Mouse (Mus musculus) 416B (cell line): Measurements from ENCODE around the gene Cnn2.

Experiments used
- DNase-seq: peaks from one replicate; pipeline ENCODE4 v3.0.0; 2011; ENCODE audit warnings: low read depth

Cnn2 gene

DNA sequence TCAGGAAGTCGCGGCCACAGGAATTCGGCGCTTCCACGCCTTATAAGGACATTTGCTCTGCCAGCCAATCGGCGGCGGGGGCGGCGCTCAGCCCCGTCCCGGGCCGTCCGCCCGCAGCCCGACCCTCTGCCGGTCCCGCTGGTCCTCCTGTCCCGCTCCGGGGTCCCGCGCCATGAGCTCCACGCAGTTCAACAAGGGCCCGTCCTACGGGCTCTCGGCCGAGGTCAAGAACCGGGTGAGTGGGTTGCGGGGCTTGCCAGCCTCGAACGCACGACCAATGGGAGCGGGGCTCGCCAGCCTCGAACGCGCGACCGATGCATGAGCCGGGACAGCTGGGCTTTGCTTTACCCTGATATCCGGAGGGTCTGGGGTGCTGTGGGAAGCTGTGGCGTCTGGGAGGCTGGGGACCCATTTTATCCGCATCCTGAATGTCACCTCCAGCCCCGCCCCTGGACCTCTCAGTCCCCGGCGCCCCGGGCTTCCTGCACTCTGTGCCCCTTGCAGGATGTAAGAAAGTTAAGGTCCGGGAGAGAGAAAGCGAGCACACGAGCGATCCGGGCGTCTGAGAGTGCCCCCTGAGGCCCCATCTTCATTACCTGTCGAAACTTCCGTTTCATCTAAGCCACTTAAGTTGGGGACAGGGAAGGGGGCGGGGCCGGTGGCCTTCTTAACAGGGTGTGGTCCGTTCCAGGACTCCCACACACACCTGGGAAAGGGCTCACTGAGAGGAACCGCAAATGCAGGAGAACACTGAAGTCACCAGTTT, at the start of gene Cnn2:
TSS of gene Cnn2 (plus strand) at position 79 of the 766 bp plus-strand sequence.
- peak; percentile 50 for DNase-seq

DNA sequence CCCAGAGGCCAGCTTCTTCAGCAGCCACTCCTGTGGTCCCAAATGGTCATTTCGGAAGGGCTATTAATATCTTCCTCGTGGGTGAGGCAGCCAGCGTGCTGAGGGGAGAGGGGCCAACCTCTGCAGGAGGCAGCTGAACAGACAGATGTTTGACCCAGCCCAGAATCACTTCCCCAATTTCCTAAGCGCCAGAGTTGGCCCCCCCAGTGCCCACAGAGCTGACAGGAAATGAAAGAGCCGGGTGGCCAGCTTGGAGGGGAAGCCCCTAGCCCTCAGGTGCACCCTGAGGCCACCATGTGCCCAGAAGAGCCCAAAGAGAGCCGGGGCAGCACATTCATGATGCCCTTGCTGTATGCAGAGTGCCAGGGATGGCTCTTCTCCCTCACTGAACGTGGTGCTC, 47.6 kb upstream of the Cnn2 start:
- peak; percentile 88 for DNase-seq

DNA sequence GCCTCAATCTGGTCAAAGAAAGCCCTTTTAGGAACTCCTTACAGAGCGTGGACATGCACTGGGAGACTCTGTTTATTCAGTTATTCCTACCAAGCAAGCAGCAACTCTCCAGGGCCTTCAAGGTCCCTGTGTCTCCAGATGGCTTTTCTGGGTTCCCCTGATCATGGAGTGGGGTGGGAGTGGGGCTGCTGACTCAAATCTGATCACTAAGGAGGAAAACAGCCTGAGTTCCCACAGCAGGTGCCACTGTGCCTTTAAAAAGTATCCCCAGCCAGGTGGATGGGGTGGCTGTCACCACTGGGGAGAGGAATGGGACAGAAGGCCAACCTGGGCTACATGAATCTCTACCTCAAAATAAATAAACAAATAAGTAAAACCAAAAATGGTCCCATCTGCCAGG, 45.4 kb upstream of the Cnn2 start:
- no peak for DNase-seq

DNA sequence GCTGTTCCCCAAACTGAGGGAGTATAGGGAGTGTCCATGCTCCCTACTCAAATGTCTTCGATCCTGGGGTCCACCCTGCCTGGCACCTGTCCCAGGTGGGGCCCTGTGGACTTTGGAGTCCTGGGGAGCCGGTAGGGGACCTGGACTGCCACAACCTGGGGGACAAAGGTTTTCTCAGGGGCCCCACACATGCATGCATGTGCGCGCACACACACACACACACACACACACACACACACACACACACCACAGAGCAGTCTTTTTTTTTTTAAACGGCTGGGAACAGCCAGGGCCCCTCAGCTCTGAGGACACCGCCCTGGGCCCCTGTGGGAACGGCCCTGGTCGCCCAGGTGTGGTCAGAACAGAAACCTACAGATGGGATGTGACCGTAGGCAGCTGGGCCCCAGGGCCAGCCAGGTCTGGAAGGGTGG, 44.9 kb upstream of the Cnn2 start:
- DNase-seq: no peak

DNA sequence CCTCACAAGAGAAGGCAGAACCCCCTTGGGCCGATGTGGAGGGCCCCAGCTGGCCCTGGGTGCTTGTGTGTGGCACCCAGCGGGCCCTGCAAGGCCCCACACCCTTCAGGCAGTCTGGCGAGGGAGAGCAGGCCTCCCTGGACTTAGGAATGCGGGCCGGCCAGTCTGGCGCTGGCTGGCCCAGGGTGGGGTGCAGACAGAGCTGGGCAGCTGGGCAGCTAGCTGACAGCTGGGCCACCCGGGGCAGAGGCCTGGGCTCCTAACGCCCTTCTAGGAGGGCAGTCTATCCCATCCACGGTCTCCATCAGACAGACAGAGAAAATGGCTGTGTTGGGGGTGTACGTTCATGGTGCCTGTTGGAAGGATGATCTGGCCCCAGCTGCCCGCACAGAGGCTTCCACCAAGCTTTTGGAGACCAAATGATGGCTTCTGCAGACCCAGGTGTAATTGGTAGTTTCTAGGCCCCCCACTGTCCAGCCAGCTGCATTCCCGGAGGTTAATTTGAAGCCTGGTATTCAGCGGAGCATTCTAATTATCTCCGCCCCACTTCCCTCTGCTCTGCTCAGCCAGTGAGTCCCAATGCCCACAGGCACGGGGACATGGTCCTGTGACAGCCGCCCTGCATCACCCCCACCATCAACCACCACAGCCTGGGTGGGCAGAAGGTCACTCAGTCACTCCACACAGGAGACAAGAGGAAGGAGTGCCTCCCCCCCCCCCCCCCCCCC, 42.7 kb upstream of the Cnn2 start:
- no peak for DNase-seq

DNA sequence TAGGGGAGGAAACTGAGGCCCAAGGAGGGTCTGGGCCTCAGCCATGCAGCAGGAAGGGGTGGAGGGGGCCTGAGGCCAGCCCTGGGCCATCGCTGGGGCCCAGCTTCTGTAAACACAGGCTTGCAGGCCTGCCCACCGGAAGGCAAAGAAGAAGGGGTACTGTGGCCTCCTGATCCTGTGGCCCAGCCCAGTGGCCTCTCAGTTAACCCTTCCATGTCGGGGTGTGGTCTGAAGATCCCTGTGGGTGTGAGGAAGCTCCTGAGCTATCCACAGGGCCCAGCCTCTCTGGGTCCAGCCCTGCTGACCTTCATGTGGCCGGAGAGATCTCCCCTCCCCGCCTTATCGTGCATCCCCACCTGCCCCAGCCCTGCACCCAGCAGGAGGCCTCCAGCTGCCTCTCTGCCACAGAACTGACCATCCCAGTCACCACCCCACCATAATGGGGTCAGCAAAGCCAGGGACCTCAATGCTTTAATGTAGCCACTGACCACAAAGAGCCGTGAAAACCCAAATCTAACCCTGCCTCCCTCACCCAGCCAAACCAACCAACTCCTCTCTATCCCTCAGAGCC, 41.5 kb upstream of the Cnn2 start:
- DNase-seq: no peak

DNA sequence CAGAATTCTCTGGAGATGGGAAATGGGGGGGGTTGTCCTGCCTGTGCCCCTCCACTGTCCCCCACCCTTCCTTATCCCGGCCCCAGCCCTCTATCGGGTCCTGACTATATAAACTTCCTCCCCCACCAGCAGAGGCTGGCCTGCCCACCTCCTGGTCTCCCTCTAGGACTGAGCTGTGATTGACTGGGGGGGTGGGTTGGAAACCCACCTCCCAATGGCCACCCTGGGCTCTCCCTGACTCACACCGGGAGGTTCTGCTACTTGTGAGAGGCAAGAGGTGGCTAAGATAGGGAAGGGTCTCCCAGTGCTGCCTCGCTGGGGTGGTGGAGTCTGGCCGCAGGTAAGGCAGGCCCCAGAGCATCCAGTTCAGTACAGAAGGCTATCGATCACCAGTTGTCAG, 40.9 kb upstream of the Cnn2 start:
- no peak for DNase-seq

DNA sequence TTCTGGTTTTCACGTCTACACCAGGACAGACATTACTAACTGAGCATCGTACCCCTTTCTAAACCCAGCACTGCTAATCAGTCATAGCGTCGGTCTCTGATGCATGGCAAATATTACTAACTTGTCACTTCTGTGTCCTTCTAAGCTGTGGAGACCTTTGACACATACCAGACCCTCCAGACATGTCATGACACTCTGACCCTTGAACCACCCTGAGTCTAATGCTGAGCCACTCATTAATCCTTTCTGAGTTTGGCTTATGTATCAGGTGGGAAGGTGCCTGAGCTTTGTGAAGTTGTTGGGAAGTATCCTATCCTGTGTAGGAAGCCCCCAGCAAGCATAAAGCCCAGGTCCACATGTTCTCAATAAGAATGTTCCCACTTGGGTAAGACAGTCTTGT, 38.5 kb upstream of the Cnn2 start:
- DNase-seq: no peak

DNA sequence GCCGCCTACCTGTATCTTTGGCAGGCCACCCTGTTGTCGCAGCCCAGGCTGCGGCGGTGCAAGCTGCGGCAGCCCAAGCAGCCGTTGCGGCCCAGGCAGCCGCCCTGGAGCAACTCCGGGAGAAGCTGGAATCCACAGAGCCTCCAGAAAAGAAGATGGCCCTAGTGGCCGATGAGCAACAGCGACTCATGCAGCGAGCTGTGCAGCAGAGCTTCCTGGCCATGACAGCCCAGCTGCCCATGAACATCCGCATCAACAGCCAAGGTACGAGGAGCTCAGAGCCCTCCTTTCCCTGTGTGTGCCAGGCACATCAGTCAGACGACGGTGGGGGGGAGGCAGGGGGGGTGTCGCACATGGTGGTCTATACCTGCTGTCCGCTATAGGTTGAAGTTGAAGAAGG, 37.7 kb upstream of the Cnn2 start:
- DNase-seq: no peak

DNA sequence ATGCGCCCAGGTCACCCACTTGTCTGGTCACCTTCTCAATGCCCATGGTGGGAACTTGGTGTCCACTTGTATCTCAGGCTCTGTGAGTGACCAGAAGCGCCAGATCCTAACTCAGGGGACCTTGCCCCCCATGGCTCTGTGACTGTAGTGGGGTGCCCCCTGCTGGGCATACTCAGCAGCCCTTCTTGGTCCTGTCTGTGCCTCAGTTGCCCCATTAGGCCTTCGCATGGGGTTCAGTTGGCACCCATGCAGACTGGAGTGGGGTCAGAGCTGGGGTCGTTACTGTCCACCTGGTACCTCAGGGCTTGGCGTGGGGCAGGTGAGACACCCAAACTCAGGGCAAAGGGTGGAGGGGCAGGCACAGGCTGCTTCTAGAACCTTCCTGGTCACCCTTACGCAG, 34.4 kb upstream of the Cnn2 start:
- peak; percentile 50 for DNase-seq

DNA sequence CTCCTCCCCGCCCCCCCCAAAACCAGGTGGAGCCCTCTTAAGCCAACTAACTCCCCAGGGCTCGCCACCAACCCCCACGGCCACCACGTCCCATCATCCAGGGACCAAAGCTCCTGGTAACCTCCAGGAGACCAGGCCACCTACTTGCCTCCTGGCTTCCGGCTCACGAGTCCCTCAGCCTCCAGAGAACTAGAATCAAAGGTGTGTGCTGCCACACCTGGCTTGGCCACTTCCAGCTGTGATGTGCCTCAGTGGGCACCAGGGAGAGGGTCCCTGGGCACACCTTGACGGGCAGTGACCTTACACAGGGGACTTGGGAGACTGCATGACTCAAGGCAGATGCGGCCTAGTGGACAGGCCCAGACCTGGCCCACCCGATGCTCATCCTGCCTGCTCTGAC, 32.7 kb upstream of the Cnn2 start:
- DNase-seq: no peak

DNA sequence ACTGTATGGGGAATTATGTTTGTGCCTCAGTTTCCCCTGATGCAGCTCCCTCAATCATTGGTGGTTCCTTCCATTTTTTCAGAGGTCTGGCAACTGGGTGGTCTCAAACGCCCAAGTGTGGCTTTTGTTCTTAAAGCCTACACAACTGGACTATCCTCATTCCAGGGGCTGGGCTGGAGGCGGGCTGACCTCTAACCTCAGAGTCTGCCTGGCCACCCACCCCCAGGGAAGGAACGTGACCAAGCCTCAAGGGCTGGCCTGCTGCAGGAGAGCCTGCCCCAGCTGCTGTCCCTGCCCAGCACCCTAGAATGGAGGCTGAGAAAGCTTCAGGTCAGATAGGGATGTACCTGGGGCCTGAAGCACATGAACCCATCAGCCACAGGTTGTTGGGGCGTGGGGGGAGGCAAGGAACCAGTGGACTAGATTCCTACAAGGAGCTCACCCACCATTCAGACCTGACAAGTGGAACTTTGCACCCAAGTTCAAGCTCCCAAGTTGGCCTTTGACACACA, 31.7 kb upstream of the Cnn2 start:
- DNase-seq: no peak

DNA sequence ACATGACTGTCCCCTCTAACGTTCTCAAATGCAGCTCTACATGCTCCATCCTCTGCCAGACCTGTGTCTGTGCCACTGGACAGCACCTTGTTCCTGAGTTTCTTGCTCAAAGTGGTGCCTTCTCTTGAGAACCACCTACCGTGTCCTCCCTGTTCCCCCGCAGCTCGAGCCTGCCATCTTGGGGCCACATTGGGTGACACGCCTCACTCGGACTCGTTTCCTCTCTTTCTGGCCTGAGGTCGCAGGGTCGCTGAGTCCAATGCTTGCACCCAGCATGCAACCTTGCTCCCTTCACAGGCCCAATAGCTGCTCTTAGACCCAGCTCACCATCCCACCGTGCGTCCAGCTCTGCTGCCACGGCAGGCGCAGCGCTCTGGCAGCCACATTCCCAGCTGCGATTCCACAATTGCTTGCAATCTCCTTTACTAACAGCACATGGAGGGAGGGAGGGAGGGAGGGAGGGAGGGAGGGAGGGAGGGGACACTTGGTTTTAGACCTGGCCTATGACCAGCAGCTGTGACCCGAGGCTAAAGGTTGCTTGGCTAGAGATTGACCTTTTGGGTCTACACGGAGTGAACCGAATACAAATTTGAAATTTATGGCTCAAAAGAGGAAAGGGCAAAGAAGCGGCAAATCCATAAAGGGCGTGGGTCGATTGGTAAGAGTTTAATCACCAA, 30.1 kb upstream of the Cnn2 start:
- DNase-seq: peak; percentile 82

DNA sequence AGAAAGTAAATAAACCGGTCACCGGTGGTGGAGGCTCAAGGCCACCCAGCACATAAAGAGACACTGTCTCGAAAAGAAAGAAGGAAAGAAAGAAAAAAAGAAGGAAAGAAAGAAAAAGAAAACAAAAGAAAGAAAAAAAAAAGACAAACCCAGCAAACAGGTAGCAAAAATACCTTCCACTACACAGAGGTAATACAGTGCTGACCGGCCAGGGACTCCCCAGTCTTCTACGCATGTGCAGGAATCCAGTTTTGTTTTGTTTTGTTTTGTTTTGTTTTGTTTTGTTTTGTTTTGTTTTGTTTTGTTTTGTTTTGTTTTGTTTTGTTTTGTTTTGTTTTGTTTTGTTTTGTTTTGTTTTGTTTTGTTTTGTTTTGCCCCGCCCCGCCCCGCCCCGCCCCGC, 29.0 kb upstream of the Cnn2 start:
- DNase-seq: peak; percentile 57

DNA sequence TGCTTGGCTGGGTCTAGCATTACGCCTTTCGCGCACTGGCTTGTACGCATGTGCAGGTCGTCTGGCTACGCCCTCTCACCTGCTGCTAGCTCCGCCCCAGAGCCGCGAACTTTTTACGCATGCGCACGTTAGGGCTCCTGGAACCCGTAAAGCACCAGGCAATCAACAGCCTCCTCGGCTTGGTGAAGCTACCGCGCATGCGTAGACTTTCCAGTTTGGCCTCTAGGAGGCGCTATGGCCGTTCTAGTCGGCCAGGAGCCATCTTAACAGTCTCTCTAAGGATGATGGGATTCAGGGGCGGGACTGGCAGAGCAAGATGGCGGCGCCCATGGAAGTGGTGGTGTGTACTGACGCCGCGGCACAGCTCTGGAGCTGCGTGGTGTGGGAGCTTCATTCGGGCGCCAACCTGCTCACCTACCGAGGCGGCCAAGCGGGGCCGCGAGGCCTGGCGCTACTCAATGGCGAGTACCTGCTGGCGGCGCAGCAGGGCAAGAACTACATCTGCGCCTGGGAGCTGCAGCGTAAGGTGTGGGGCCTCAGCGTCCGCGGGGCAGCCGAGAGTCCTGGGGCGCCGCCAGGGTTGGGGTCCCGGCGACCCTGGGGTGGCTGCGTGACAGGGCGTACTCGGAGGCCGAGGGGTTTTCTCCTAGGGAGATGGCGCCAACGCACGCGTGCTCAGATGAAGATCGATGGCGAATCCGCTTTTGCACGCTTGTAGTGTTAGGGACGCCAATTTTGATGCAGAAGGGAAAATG, 28.4 kb upstream of the Cnn2 start, which contains the start of gene Wdr18:
TSS of gene Wdr18 (plus strand) at position 306 of the 755 bp plus-strand sequence.
- DNase-seq: peak; percentile 100

DNA sequence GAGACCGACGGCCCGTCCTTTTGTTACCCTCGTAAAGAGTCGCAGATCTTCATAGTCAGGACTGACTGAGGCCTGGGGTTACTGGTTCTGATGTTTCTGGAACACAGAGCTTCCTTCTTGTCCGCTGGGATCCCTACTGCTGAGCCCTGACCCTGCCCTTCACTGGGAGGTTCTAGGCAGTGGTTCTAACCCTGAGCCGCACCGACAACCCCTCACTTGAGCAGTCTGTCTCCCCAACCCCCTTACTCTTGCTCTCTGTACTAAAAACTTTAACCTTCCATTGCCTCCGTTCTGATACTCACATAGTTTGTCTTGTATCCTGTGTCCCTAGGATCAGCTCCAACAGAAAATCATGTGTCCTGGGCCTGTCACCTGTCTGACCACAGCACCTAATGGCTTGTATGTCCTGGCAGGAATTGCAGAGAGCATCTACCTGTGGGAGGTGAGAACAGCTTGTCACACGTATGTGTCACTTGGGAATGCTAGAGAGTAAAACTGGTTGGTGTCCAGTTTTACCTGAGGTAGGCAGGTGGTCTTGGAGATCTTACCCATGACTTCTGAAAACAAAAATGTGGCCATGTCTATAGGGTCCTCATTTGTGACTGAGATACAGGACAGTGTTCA, 27.6 kb upstream of the Cnn2 start:
- DNase-seq: peak; percentile 17

DNA sequence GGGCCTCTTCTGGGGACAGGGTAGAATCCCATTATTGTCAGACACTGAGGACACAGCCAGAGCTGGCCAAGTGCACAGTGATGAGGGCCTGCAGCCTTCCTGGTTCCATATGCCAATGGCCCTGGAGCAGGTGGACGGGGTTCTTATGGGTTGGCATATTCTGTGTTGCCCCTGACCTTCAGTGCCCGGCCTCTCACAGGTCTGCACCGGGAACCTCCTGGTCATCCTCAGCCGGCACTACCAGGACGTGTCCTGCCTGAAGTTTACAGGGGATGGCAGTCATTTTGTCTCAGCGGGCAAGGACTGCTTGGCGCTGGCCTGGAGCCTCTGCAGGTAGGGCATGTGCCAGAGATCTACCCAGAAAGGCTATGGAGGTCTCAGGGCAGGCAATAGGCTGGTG, 23.7 kb upstream of the Cnn2 start:
- DNase-seq: no peak

DNA sequence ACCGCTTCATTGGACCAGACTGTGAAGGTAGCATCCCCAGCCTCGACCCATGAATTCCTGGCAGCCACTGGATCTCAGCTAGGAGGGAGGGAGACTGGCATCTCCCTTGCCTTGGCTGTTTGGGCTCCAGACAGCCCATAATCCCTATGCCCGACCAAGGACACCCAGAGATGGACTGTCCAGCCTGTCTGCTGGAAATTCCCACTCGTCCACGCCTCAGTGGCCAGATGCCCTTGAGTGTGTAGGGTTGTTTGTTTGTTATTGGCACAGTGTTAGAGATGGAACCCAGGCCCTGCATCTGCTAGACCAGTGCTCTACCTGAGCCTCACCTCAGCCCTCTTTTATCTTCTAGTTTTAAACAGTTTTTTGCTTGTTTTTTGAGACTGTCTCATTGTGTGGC, 23.1 kb upstream of the Cnn2 start:
- DNase-seq: no peak

DNA sequence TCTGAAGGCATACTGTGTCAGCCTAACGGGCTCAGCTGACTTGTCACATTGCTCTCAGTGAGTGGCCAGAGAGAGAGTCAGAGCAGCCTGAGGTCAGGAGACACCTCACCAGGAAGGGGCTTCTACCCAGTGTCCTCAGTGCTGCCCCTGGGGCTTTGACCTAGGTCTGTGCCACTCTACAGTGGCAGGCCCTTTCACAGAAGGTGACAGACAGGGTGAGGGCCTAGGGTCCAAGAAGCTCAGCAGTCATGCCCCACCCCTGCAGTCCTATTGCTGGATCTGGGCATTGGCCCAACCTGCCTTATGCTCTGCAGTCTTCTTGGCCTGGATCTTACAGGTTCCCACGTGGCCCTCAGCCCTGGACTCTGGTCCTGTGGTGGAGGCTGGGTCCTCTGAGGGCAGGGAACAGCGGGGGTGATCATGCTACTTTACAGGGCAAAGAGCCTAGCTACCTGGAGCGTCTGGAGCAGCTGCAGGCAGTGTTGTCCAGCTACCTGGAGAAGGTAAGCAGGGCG, 21.4 kb upstream of the Cnn2 start:
- DNase-seq: no peak

DNA sequence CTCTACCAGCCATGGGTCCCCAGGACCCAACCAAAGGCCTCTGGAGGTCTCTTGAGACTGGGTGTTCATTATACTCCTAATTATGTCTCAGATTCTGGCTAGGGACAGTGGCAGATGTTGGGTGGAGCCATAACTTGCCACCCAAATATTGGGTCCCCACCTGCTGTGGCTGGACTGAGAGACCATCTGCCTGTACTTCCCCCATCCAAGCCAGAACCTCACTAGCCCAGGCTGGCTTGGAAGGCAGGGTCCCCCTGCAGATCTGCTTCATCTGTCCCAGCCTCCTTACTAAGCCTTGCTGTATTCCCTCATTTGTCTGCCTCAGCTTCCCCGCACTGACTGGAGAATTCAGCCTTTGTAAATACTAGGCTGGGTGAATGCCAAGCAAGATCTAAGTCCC, 20.2 kb upstream of the Cnn2 start:
- no peak for DNase-seq

DNA sequence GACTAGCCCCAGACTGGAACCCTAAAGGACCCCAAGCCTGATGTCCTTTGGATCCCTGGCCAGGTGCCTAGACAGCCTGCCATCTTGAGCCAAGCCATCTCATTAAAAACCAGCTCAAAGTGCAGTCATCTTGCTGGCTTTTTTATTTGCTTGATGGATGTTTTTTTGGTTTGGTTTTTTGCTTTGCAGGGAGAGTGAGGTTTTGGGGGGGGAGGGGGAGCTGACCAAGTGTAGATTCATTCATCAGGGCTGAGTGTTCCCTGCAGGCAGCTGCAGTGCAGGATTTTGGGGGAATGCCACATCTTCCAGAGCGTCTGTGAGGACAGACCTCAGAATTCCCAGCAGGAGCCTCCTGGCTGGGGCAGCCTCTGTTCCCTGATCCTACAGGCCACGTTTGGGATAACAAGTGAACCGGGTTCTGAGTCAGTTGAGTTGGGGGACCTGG, 19.2 kb upstream of the Cnn2 start:
- no peak for DNase-seq
